Mouse (Mus musculus): Measurements from ENCODE around the gene Slain1.

DNA sequence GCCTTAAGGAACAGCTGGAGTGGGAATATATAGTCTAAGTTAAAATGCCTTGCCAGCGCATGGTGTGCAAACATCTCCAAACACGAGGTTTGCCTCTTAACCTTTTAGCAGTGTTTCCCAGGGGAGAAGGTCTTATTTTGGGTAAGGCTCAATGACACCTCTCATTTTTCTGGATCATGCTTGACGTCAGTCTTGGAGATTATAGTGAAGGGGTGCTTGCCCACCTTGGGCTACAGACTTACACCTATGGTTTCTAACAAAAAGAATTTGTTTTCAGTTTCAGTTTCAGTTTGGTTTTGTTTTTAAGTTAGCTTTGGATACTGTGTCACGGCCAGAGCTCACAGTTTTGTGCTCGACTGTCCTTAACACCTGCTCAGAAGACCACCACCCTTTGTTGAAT, 3.8 kb downstream of the Slain1 start:
- TF ChIP-seq POLR2A (IDR thresholded peaks at IDR 0.05; ENCODE audit: borderline replicate concordance, extremely low read depth, insufficient read depth, insufficient read length, poor library complexity, severe bottlenecking) (no peak), CTCF (IDR thresholded peaks at IDR 0.05; ENCODE audit: borderline replicate concordance, extremely low read depth, insufficient read depth, insufficient read length) (no peak)

All from brain, embryonic 14.5 days (tissue).